Mouse (Mus musculus) megakaryocyte, embryonic 14.5 days (primary cell): Measurements from ENCODE around the gene F10.

Experiments
- FLI1 ChIP-seq: IDR thresholded peaks from 2 replicates; pipeline ENCODE4 v1.6.1; 2012; ENCODE audit warnings: low read length, inconsistent platforms, mixed read lengths
- GATA1 ChIP-seq: IDR thresholded peaks from 3 replicates; pipeline ENCODE4 v1.6.1; 2012; ENCODE audit warnings: mixed read lengths, low read length, inconsistent platforms, borderline replicate concordance

DNA sequence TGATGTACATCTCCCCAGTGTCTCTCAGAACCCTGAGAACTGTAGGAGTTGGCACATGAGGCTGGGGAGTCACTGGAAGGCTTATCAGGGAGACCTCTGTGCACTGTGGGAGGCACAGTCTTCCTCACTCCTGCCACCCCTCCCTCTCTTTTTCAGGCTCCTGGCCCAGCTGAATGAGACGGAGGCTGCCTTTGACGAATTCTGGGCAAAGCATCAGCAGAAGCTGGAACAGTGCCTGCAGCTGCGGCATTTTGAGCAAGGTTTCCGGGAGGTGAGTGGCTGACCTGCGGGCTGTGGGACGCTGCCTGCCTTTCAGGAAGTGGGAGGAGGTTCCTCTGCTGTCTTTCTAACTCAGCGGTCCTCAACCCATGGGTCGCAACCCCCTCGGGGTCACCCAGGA is 37.3 kb upstream of the F10 start:
- no peak for TF ChIP-seq FLI1
- no peak for TF ChIP-seq GATA1
